Mouse (Mus musculus): ENCODE measurements at regions not wholly inside any gene's neighbourhood (a gene's known extent, or its start where the extent isn't known, plus 50 kb on each side); places are given as distances from the start of the nearest gene placed in this dataset.

- Histone ChIP-seq H3K27me3 (ENCODE audit: control insufficient read depth, insufficient read depth, low read length) (no peaks in the 10 kb centered on the region), H3K4me1 (ENCODE audit: control insufficient read depth, insufficient read depth, insufficient read length, low read length) (no peaks in the 10 kb centered on the region), H3K4me3 (ENCODE audit: low read depth, low read length) (no peak overlapping the region), H3K36me3 (ENCODE audit: control insufficient read depth, insufficient read depth, low read length) (no peaks in the 10 kb centered on the region), H3K27ac (ENCODE audit: insufficient read depth, low read depth, low read length) (no peak overlapping the region)
- 89% methylated on average over 6 of the region's 6 CpGs for WGBS
- TF ChIP-seq CTCF (IDR thresholded peaks at IDR 0.05; ENCODE audit: extremely low read depth, insufficient read length, insufficient replicate concordance, low read depth, low read length) (no peak), POLR2A (IDR thresholded peaks at IDR 0.05; ENCODE audit: low read depth, low read length) (no peak)
These were observed 64.5 kb upstream of the Fer start for GRCm38 (mm10) chr17:63798381-63798780.

GRCm38 (mm10) chr17:63798961-63799531 lies 63.8 kb upstream of the Fer start:
- TF ChIP-seq CTCF (IDR thresholded peaks at IDR 0.05; ENCODE audit: extremely low read depth, insufficient read length, insufficient replicate concordance, low read depth, low read length) (no peak), POLR2A (IDR thresholded peaks at IDR 0.05; ENCODE audit: low read depth, low read length) (no peak)
- H3K27me3 ChIP-seq (ENCODE audit: control insufficient read depth, insufficient read depth, low read length) = no peaks in the 10 kb centered on the region
- H3K4me1 ChIP-seq (ENCODE audit: control insufficient read depth, insufficient read depth, insufficient read length, low read length) = no peaks in the 10 kb centered on the region
- no peak overlapping the region for H3K27ac ChIP-seq (ENCODE audit: insufficient read depth, low read depth, low read length)
- 72% methylated on average over 6 of the region's 6 CpGs for WGBS
- H3K4me3 ChIP-seq (ENCODE audit: low read depth, low read length) = no peak overlapping the region
- no peaks in the 10 kb centered on the region for H3K36me3 ChIP-seq (ENCODE audit: control insufficient read depth, insufficient read depth, low read length)

- TF ChIP-seq CTCF (IDR thresholded peaks at IDR 0.05; ENCODE audit: extremely low read depth, insufficient read length, insufficient replicate concordance, low read depth, low read length) = no peak
- no peak for TF ChIP-seq POLR2A (IDR thresholded peaks at IDR 0.05; ENCODE audit: low read depth, low read length)
These were observed 61.5 kb upstream of the Fer start for GRCm38 (mm10) chr17:63801411-63801810.

GRCm38 (mm10) chr17:63802846-63803245 lies 60.0 kb upstream of the Fer start:
- TF ChIP-seq CTCF (IDR thresholded peaks at IDR 0.05; ENCODE audit: extremely low read depth, insufficient read length, insufficient replicate concordance, low read depth, low read length) (no peak), POLR2A (IDR thresholded peaks at IDR 0.05; ENCODE audit: low read depth, low read length) (no peak)
- Histone ChIP-seq H3K4me3 (ENCODE audit: low read depth, low read length) (no peak overlapping the region), H3K27ac (ENCODE audit: insufficient read depth, low read depth, low read length) (no peak overlapping the region), H3K36me3 (ENCODE audit: control insufficient read depth, insufficient read depth, low read length) (no peaks in the 10 kb centered on the region), H3K4me1 (ENCODE audit: control insufficient read depth, insufficient read depth, insufficient read length, low read length) (no peaks in the 10 kb centered on the region), H3K27me3 (ENCODE audit: control insufficient read depth, insufficient read depth, low read length) (no peaks in the 10 kb centered on the region)
- 73% methylated on average over 5 of the region's 5 CpGs for WGBS

More at GRCm38 (mm10) chr17:63801411-63801810, 61.5 kb upstream of the Fer start:
- WGBS = 91% methylated on average over 9 of the region's 9 CpGs
- Histone ChIP-seq H3K36me3 (ENCODE audit: control insufficient read depth, insufficient read depth, low read length) (no peaks in the 10 kb centered on the region), H3K27ac (ENCODE audit: insufficient read depth, low read depth, low read length) (no peak overlapping the region), H3K4me1 (ENCODE audit: control insufficient read depth, insufficient read depth, insufficient read length, low read length) (no peaks in the 10 kb centered on the region), H3K27me3 (ENCODE audit: control insufficient read depth, insufficient read depth, low read length) (no peaks in the 10 kb centered on the region), H3K4me3 (ENCODE audit: low read depth, low read length) (no peak overlapping the region)

- TF ChIP-seq POLR2A (IDR thresholded peaks at IDR 0.05; ENCODE audit: low read depth, low read length) (no peak), CTCF (IDR thresholded peaks at IDR 0.05; ENCODE audit: extremely low read depth, insufficient read length, insufficient replicate concordance, low read depth, low read length) (peak; percentile 71; the same call in 1 of the 2 replicates)
- Histone ChIP-seq H3K27ac (ENCODE audit: insufficient read depth, low read depth, low read length) (no peak overlapping the region), H3K36me3 (ENCODE audit: control insufficient read depth, insufficient read depth, low read length) (no peaks in the 10 kb centered on the region), H3K4me1 (ENCODE audit: control insufficient read depth, insufficient read depth, insufficient read length, low read length) (no peaks in the 10 kb centered on the region), H3K27me3 (ENCODE audit: control insufficient read depth, insufficient read depth, low read length) (no peaks in the 10 kb centered on the region), H3K4me3 (ENCODE audit: low read depth, low read length) (no peak overlapping the region)
- 33% methylated on average over 11 of the region's 11 CpGs for WGBS
These were observed 59.3 kb upstream of the Fer start for GRCm38 (mm10) chr17:63803599-63803998.

GRCm38 (mm10) chr17:63804416-63804815 lies 58.4 kb upstream of the Fer start:
- H3K27ac ChIP-seq (ENCODE audit: insufficient read depth, low read depth, low read length) = no peak overlapping the region
- no peaks in the 10 kb centered on the region for H3K4me1 ChIP-seq (ENCODE audit: control insufficient read depth, insufficient read depth, insufficient read length, low read length)
- WGBS = 91% methylated on average over 4 of the region's 4 CpGs
- H3K27me3 ChIP-seq (ENCODE audit: control insufficient read depth, insufficient read depth, low read length) = no peaks in the 10 kb centered on the region
- TF ChIP-seq POLR2A (IDR thresholded peaks at IDR 0.05; ENCODE audit: low read depth, low read length) (no peak), CTCF (IDR thresholded peaks at IDR 0.05; ENCODE audit: extremely low read depth, insufficient read length, insufficient replicate concordance, low read depth, low read length) (no peak)
- no peak overlapping the region for H3K4me3 ChIP-seq (ENCODE audit: low read depth, low read length)
- H3K36me3 ChIP-seq (ENCODE audit: control insufficient read depth, insufficient read depth, low read length) = no peaks in the 10 kb centered on the region

GRCm38 (mm10) chr17:63806360-63806759 lies 56.5 kb upstream of the Fer start:
- Histone ChIP-seq H3K27ac (ENCODE audit: insufficient read depth, low read depth, low read length) (no peak overlapping the region), H3K27me3 (ENCODE audit: control insufficient read depth, insufficient read depth, low read length) (no peaks in the 10 kb centered on the region), H3K4me1 (ENCODE audit: control insufficient read depth, insufficient read depth, insufficient read length, low read length) (no peaks in the 10 kb centered on the region), H3K4me3 (ENCODE audit: low read depth, low read length) (no peak overlapping the region), H3K36me3 (ENCODE audit: control insufficient read depth, insufficient read depth, low read length) (no peaks in the 10 kb centered on the region)
- 87% methylated on average over 10 of the region's 10 CpGs for WGBS
- TF ChIP-seq CTCF (IDR thresholded peaks at IDR 0.05; ENCODE audit: extremely low read depth, insufficient read length, insufficient replicate concordance, low read depth, low read length) = no peak
- no peak for TF ChIP-seq POLR2A (IDR thresholded peaks at IDR 0.05; ENCODE audit: low read depth, low read length)
